Mouse (Mus musculus) leukemia stem cell, adult 10-12 weeks (primary cell): ENCODE measurements around the gene Tlr13. TPM values are rescaled to one million over a fixed set of nuclear protein-coding genes. Genes with fewer than 3 reads are reported as not detected.

Experiments
- polyA plus RNA-seq: library from polyadenylated mRNA; stranded (reverse); fragments of >175 nt; gene quantifications from 2 replicates; pipeline ENCODE4 v1.2.3, GENCODE M21; 2012; ENCODE audit warnings: low replicate concordance

Gene Tlr13
- polyA plus RNA-seq = 0.40 TPM in 1 of 2 replicates, not detected in the other

DNA sequence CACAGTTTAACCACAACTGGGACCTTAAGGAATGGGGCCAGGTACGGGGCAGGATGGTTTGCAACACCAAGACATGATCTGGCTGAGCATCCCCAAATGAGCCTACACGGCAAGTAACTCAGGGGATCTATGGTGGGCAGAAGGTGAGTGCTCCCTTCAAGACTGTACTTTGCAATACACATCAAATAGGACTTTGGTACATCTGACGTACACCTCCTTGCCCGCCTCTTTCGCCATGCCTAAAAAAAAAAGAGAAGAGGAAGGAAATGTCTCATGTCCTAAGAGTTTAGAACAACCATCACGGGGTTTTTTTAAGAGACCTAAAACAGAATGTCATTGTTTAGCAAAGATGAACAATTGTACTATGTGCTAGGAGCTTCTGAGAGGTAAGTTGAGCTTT is at the start of gene Tlr13:
Gene Tlr13 (plus strand): TSS at position 269 of the 400 bp plus-strand sequence.

DNA sequence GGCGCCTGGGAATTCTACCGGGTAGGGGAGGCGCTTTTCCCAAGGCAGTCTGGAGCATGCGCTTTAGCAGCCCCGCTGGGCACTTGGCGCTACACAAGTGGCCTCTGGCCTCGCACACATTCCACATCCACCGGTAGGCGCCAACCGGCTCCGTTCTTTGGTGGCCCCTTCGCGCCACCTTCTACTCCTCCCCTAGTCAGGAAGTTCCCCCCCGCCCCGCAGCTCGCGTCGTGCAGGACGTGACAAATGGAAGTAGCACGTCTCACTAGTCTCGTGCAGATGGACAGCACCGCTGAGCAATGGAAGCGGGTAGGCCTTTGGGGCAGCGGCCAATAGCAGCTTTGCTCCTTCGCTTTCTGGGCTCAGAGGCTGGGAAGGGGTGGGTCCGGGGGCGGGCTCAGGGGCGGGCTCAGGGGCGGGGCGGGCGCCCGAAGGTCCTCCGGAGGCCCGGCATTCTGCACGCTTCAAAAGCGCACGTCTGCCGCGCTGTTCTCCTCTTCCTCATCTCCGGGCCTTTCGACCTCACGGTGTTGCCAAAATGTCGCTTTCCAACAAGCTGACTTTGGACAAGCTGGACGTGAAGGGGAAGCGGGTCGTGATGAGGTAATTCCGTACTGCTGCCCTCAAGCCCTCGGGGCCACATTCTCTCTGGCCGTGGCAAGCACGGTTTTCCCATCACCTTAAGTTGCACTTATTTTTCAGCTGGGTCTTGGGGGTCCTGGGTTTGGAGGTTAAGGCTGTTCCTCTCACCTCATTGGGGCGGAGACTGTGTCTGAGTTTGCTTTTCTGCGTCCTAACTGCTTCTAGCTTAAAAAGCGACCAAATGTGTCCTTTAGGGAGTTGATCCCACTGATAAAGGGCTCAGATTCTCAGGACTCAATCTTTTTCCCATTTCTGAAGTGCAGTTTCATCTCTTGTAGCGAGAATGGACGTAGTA is 44.0 kb downstream of the Tlr13 start, which contains the start of gene Pgk1:
Gene Pgk1 (plus strand): TSS at position 388 of the 937 bp plus-strand sequence.

Other genes with a start within 250 kb of the Tlr13 start
- gene Atrx, start 213.8 kb upstream of the Tlr13 start, polyA plus RNA-seq = 4.9 and 21.2 TPM in 2 replicates
- 3.3 and 3.6 TPM in 2 replicates for gene Magt1, start 131.3 kb upstream of the Tlr13 start, polyA plus RNA-seq
- gene Cox7b, start 127.5 kb upstream of the Tlr13 start, polyA plus RNA-seq = 7.6 and 19.1 TPM in 2 replicates
- gene Atp7a, start 115.9 kb upstream of the Tlr13 start, polyA plus RNA-seq = 0.07 and 0.56 TPM in 2 replicates
- gene Pgk1, start 43.9 kb downstream of the Tlr13 start, polyA plus RNA-seq = 2.3 and 7.7 TPM in 2 replicates
- gene Taf9b, start 78.0 kb downstream of the Tlr13 start, polyA plus RNA-seq = 0.55 TPM in 1 of 2 replicates, not detected in the other
- not detected in 2 replicates for gene Fnd3c2, start 112.2 kb downstream of the Tlr13 start, polyA plus RNA-seq